Mouse (Mus musculus) midbrain, embryonic 11.5 days (tissue): ENCODE data around the gene Olfr788. TPM values are rescaled to one million over a fixed set of nuclear protein-coding genes. Genes with fewer than 3 reads are reported as not detected.

Experiments
- polyA plus RNA-seq: library from polyadenylated mRNA; unstranded; fragments of >200 nt; fragmentation: Nextera tagmentation; extraction: Ambion mirVana; gene quantifications from 2 replicates; pipeline ENCODE4 v1.2.1, GENCODE M21; 2014

Gene Olfr788
- polyA plus RNA-seq, 1 experiment from 2014 or later = not detected

Other genes starting within 250 kb of the Olfr788 start
- gene Olfr774, start 234.8 kb upstream of the Olfr788 start, polyA plus RNA-seq = not detected in 2 replicates
- gene Olfr775, start 222.6 kb upstream of the Olfr788 start, polyA plus RNA-seq = not detected in 2 replicates
- gene Olfr776, start 211.9 kb upstream of the Olfr788 start, polyA plus RNA-seq = not detected in 2 replicates
- gene Olfr777, start 199.5 kb upstream of the Olfr788 start, polyA plus RNA-seq = not detected in 2 replicates
- not detected in 2 replicates for gene Olfr780, start 152.9 kb upstream of the Olfr788 start, polyA plus RNA-seq
- not detected in 2 replicates for gene Olfr781, start 142.1 kb upstream of the Olfr788 start, polyA plus RNA-seq
- not detected in 2 replicates for gene Olfr782, start 122.1 kb upstream of the Olfr788 start, polyA plus RNA-seq
- gene Olfr784, start 86.9 kb upstream of the Olfr788 start, polyA plus RNA-seq = 0.06 and 0.14 TPM in 2 replicates
- gene Olfr785, start 65.6 kb upstream of the Olfr788 start, polyA plus RNA-seq = not detected in 2 replicates
- not detected in 2 replicates for gene Olfr786, start 43.7 kb upstream of the Olfr788 start, polyA plus RNA-seq
- gene Olfr787, start 9.1 kb upstream of the Olfr788 start, polyA plus RNA-seq = not detected in 2 replicates
- not detected in 2 replicates for gene Olfr789, start 13.8 kb downstream of the Olfr788 start, polyA plus RNA-seq
- gene Olfr790, start 27.5 kb downstream of the Olfr788 start, polyA plus RNA-seq = not detected in 2 replicates
- gene Olfr791, start 50.8 kb downstream of the Olfr788 start, polyA plus RNA-seq = not detected in 2 replicates
- gene Olfr792, start 68.2 kb downstream of the Olfr788 start, polyA plus RNA-seq = not detected in 2 replicates
- gene Olfr794, start 96.7 kb downstream of the Olfr788 start, polyA plus RNA-seq = not detected in 2 replicates
- not detected in 2 replicates for gene Olfr796, start 141.6 kb downstream of the Olfr788 start, polyA plus RNA-seq
- gene Olfr798, start 156.9 kb downstream of the Olfr788 start, polyA plus RNA-seq = not detected in 2 replicates
- gene Olfr799, start 166.5 kb downstream of the Olfr788 start, polyA plus RNA-seq = not detected in 2 replicates
- gene Olfr800, start 186.7 kb downstream of the Olfr788 start, polyA plus RNA-seq = not detected in 2 replicates
- gene Olfr801, start 202.9 kb downstream of the Olfr788 start, polyA plus RNA-seq = not detected in 2 replicates
- not detected in 2 replicates for gene Olfr802, start 217.2 kb downstream of the Olfr788 start, polyA plus RNA-seq
- gene Olfr803, start 223.3 kb downstream of the Olfr788 start, polyA plus RNA-seq = not detected in 2 replicates
- not detected in 2 replicates for gene Olfr804, start 232.2 kb downstream of the Olfr788 start, polyA plus RNA-seq